Mouse (Mus musculus): ENCODE measurements around the gene Ptpn1. TPM values are rescaled to one million over a fixed set of nuclear protein-coding genes. Genes with fewer than 3 reads are reported as not detected.

Gene Ptpn1
- total and polyA plus RNA-seq, 3 experiments, result 69.8 to 131 (median 77.6) TPM

- Histone ChIP-seq H3K9ac (ENCODE audit: insufficient read depth, low read depth) (no peak overlapping the region), H3K79me2 (replicated peaks; ENCODE audit: control insufficient read depth, extremely low read depth, insufficient read depth, poor library complexity, severe bottlenecking) (peaks cover 39% of the 10 kb centered on the region), H3K9me3 (replicated peaks; ENCODE audit: low read length) (no peaks in the 10 kb centered on the region), H3K4me3 (replicated peaks in 1 of 3; ENCODE audit: low read depth in 2 of 3, low read length in 2 of 3, poor library complexity in 1 of 3) (no peak overlapping the region), H3K4me2 (ENCODE audit: insufficient read depth, low read depth, poor library complexity, severe bottlenecking) (no peak overlapping the region), H3K36me3 (replicated peaks in 1 of 2; ENCODE audit: control insufficient read depth in 1 of 2, insufficient read depth in 1 of 2, low read length in 1 of 2) (peaks cover 58 to 75% of the 10 kb centered on the region in 2 experiments), H3K27ac (ENCODE audit: insufficient read depth, low read depth) (no peak overlapping the region), H3K27me3 (replicated peaks) (no peaks in the 10 kb centered on the region), H3K4me1 (ENCODE audit: control insufficient read depth in 1 of 2, insufficient read depth in 2 of 2) (peaks cover 32 to 53% of the 10 kb centered on the region in 2 experiments)
- dilution Hi-C loops (cut with MboI; ENCODE audit: extremely low pct_ligation_motif_present, extremely low pct_unique_long_range_greater_than_20kb, low sequenced_read_pairs) (no loop called here), in situ Hi-C loops (cut with MboI; ENCODE audit: low pct_ligation_motif_present, low pct_unique_long_range_greater_than_20kb, low sequenced_read_pairs) (loop anchor here (10.0 kb wide), 1 partner anchor 59 kb away; no protein-coding TSS in a partner anchor)
- DNase-seq (ENCODE audit: extremely low read depth), result no peak
- no peak for TF ChIP-seq EP300 (IDR thresholded peaks at IDR 0.05; ENCODE audit: low read length)
- TF ChIP-seq PAX5 (IDR thresholded peaks at IDR 0.05; ENCODE audit: low read length), result no peak
- TF ChIP-seq ZNF384 (IDR thresholded peaks at IDR 0.05; ENCODE audit: low read depth, low read length), result no peak
- TF ChIP-seq POLR2AphosphoS2 (IDR thresholded peaks at IDR 0.05; ENCODE audit: low read depth, low read length), result no peak
- no peak for TF ChIP-seq BHLHE40 (IDR thresholded peaks at IDR 0.05; ENCODE audit: low read depth, low read length)
- no peak for TF ChIP-seq USF1 (IDR thresholded peaks at IDR 0.05; ENCODE audit: low read depth, low read length)
- no peak for TF ChIP-seq MAX (IDR thresholded peaks at IDR 0.05; ENCODE audit: low read length)
Measured at GRCm38 (mm10) chr2:167963778-167964300, 32.0 kb downstream of the Ptpn1 start.

- DNase-seq (ENCODE audit: extremely low read depth), result no peak
- Histone ChIP-seq H3K27me3 (replicated peaks) (no peaks in the 10 kb centered on the region), H3K36me3 (replicated peaks in 1 of 2; ENCODE audit: control insufficient read depth in 1 of 2, insufficient read depth in 1 of 2, low read length in 1 of 2) (peaks cover 61 to 79% of the 10 kb centered on the region in 2 experiments), H3K9me3 (replicated peaks; ENCODE audit: low read length) (no peaks in the 10 kb centered on the region), H3K4me3 (replicated peaks in 1 of 3; ENCODE audit: low read depth in 2 of 3, low read length in 2 of 3, poor library complexity in 1 of 3) (no peak overlapping the region), H3K4me1 (ENCODE audit: control insufficient read depth in 1 of 2, insufficient read depth in 2 of 2) (peaks cover 29 to 48% of the 10 kb centered on the region in 2 experiments), H3K9ac (ENCODE audit: insufficient read depth, low read depth) (no peak overlapping the region), H3K79me2 (replicated peaks; ENCODE audit: control insufficient read depth, extremely low read depth, insufficient read depth, poor library complexity, severe bottlenecking) (peaks cover 39% of the 10 kb centered on the region), H3K27ac (ENCODE audit: insufficient read depth, low read depth) (no peak overlapping the region), H3K4me2 (ENCODE audit: insufficient read depth, low read depth, poor library complexity, severe bottlenecking) (no peak overlapping the region)
- dilution Hi-C loops (cut with MboI; ENCODE audit: extremely low pct_ligation_motif_present, extremely low pct_unique_long_range_greater_than_20kb, low sequenced_read_pairs), result no loop called here
- in situ Hi-C loops (cut with MboI; ENCODE audit: low pct_ligation_motif_present, low pct_unique_long_range_greater_than_20kb, low sequenced_read_pairs), result loop anchor here (10.0 kb wide), 1 partner anchor 60 kb away; no protein-coding TSS in a partner anchor
- TF ChIP-seq NELFE (IDR thresholded peaks at IDR 0.05; ENCODE audit: low read depth, low read length) (no peak), PAX5 (IDR thresholded peaks at IDR 0.05; ENCODE audit: low read length) (no peak), USF2 (conservative IDR thresholded peaks at IDR 0.05; ENCODE audit: low read depth, low read length) (no peak), SMC3 (IDR thresholded peaks at IDR 0.05; ENCODE audit: low read depth, low read length) (no peak), POLR2AphosphoS2 (IDR thresholded peaks at IDR 0.05; ENCODE audit: low read depth, low read length) (no peak), RCOR1 (conservative IDR thresholded peaks at IDR 0.05; ENCODE audit: low read depth, low read length) (no peak), HCFC1 (IDR thresholded peaks at IDR 0.05; ENCODE audit: low read depth, low read length) (no peak), CHD1 (IDR thresholded peaks at IDR 0.05; ENCODE audit: low read depth, low read length) (no peak), ZKSCAN1 (IDR thresholded peaks at IDR 0.05; ENCODE audit: borderline replicate concordance, low read depth, low read length) (no peak), JUN (IDR thresholded peaks at IDR 0.05; ENCODE audit: insufficient read depth, low read depth, low read length) (no peak), BHLHE40 (IDR thresholded peaks at IDR 0.05; ENCODE audit: low read depth, low read length) (no peak), CHD2 (IDR thresholded peaks at IDR 0.05; ENCODE audit: low read length) (no peak), MAFK (IDR thresholded peaks at IDR 0.05; ENCODE audit: insufficient replicate concordance, low read length) (no peak), POLR2A (IDR thresholded peaks at IDR 0.05; ENCODE audit: low read depth, low read length) (no peak), JUND (conservative IDR thresholded peaks at IDR 0.05; ENCODE audit: low read depth, low read length) (no peak)
Measured at GRCm38 (mm10) chr2:167964320-167964719, 32.5 kb downstream of the Ptpn1 start.

Data from CH12.LX (cell line).